Mouse (Mus musculus) monocyte, adult 5-6 weeks (primary cell): Measurements from ENCODE around the gene Cox6b1. TPM values are rescaled to one million over a fixed set of nuclear protein-coding genes. Genes with fewer than 3 reads are reported as not detected.
A peak's percentile ranks its signal among the peaks of the same experiment; 100 is the strongest.

ENCODE experiments used
- ATAC-seq: fragments of 153-309, 156-312 bp; replicated peaks from 2 replicates; pipeline ENCODE4 v1.8.0; 2017; ENCODE audit warnings: mild to moderate bottlenecking; ENCODE audit not compliant: low TSS enrichment, insufficient number of reproducible peaks, severe bottlenecking, poor library complexity, low FRiP score
- total RNA-seq: library from RNA; stranded (forward); fragments of 200-1000, 200-491, 200-594 nt; gene quantifications from 3 replicates; pipeline ENCODE4 v1.2.3, GENCODE M21; 2017

Cox6b1 gene
- total RNA-seq, 1 experiment from 2014 or later: 424 TPM

- ATAC-seq: peak; percentile 62
These were observed 12.3 kb downstream of the Cox6b1 start for GRCm38 (mm10) chr7:30613529-30614112.

GRCm38 (mm10) chr7:30612654-30613402, 13.1 kb downstream of the Cox6b1 start, which contains the start of gene Upk1a:
TSS of gene Upk1a (minus strand) at chr7:30612847.
- no peak for ATAC-seq

- no peak for ATAC-seq
These were observed 15.9 kb downstream of the Cox6b1 start for GRCm38 (mm10) chr7:30610043-30610442.

- no peak for ATAC-seq
These were observed 17.5 kb downstream of the Cox6b1 start for GRCm38 (mm10) chr7:30608476-30608875.

GRCm38 (mm10) chr7:30607706-30608309, 18.1 kb downstream of the Cox6b1 start:
- ATAC-seq: 0 out of 2 replicates have a peak, but pooled peaks have one; percentile 68

GRCm38 (mm10) chr7:30604944-30605343, 21.0 kb downstream of the Cox6b1 start:
- ATAC-seq: no peak

GRCm38 (mm10) chr7:30604424-30604823, 21.5 kb downstream of the Cox6b1 start:
- no peak for ATAC-seq

- ATAC-seq: no peak
These were observed 23.4 kb downstream of the Cox6b1 start for GRCm38 (mm10) chr7:30602583-30602982.

- ATAC-seq: no peak
These were observed 25.3 kb downstream of the Cox6b1 start for GRCm38 (mm10) chr7:30600651-30601050.

- ATAC-seq: peak; percentile 93
These were observed 26.0 kb downstream of the Cox6b1 start for GRCm38 (mm10) chr7:30599933-30600353.

- ATAC-seq: no peak
These were observed 27.2 kb downstream of the Cox6b1 start, which contains the start of gene Zbtb32 for GRCm38 (mm10) chr7:30598786-30599185. TSS of gene Zbtb32 (minus strand) at chr7:30598909.

GRCm38 (mm10) chr7:30596811-30597210, 29.1 kb downstream of the Cox6b1 start:
- ATAC-seq: no peak

- ATAC-seq: no peak
These were observed 29.9 kb downstream of the Cox6b1 start for GRCm38 (mm10) chr7:30596093-30596492.

GRCm38 (mm10) chr7:30594510-30595024, 31.4 kb downstream of the Cox6b1 start:
- ATAC-seq: no peak

- no peak for ATAC-seq
These were observed 32.1 kb downstream of the Cox6b1 start for GRCm38 (mm10) chr7:30593579-30594509.

- ATAC-seq: no peak
These were observed 33.1 kb downstream of the Cox6b1 start for GRCm38 (mm10) chr7:30592772-30593423.

- ATAC-seq: no peak
These were observed 34.4 kb downstream of the Cox6b1 start for GRCm38 (mm10) chr7:30591605-30591951.

- ATAC-seq: no peak
These were observed 34.9 kb downstream of the Cox6b1 start for GRCm38 (mm10) chr7:30590927-30591604.
